Mouse (Mus musculus): ENCODE results near the gene Spdef.

Spdef gene

DNA sequence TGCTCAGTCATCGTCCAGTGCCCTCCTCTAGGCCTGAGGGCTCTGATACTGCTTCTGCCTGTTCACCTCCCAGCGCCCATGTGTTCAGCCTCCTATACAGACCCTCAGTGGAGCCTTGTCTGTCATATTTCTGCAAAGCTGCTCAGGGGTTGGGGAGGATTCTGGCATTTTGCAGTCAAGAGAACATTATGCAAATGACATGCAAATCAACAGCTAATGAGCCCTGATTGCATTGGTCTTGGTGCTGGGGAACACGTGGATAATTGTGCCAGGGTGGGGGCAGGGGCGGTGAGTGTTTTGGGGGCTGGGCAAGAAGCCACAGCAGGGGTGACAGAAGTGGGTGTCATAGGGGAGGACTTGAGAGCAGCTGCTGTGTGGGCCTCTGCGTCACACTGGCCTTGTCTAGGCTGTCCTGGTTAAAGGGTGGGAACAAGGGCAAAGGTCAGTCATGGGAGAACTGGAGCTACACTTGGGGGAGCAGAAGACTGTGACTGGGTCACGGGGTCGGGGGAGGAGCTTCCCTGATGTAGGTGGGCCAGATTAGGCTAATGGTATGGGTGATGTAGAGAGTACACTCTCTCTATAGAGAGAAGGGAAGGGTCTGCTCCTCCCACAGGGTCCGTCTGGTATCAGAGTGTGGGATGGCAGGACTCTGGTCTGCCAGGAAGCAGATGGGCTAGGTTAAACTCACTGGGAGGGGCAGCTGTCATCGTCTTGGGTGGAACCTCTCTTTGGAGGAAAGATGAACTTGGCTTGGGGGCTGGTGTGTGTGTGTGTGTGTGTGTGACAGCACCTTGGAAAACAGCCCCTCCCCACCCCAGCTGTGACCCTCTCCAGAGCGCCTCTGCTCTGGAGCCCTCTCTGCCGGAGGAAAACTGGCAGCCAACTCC lies 49.6 kb downstream of the Spdef start:
- DNase-seq (ENCODE audit: low spot score in 2 of 2), result no peak

DNA sequence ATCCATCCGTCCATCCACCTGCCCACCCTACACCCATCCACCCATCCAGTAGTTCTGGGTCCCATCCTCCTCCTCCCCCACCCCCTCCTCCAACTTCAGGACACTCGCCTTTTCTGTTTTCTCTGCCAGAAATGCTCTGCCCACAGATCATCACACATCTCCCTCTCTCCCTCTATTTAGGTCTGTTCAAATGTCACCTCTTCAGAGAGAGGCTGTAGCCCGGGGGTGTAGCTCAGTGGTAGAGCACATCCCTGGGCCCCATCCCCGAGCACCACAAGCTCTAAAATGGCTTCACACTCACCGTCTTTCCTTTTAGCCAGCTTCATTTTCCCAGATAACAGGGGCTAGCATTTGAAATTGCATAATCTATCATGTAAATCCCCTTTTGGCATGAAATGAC lies 51.0 kb downstream of the Spdef start:
- DNase-seq (ENCODE audit: low spot score in 2 of 2), result no peak

DNA sequence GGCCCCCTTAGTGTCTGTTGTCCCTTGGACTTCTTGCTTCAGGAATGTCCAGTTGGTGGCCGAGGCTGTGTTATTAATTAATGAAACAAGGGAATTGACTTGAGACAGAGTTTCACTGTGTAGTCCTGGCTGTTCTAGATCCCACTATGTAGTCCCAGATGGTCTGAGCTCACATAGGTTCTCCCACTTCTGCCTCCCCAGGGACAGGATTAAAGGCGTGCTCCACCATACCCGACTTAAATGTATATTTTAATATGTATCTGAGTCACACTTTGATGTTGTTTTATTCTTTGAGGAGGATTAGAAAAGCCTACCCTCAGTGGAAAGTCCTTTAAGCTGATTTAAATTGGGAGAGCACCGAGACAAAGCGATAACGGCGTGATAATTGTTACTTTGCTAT lies 52.5 kb downstream of the Spdef start:
- DNase-seq (ENCODE audit: low spot score in 2 of 2), result no peak

DNA sequence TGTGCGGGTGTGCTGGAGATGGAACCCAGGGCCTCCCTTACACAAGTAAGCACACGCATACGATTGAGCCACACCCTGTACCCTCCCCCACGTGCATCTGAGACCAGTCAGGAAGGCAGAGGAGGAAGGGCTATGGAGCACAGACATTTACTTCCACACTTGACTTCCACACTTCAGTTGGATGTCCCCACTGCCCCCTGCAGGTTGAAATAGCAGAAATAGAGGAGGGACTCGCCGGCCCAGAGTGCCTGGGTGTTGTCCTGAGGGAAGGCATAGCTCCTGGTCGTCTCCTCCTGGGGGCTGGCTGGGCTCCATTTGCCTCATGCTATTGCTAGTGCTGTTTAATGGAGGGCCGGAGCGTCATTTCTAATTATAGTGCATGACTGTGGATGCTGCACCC lies 53.3 kb downstream of the Spdef start:
- DNase-seq (ENCODE audit: low spot score in 2 of 2), result no peak

DNA sequence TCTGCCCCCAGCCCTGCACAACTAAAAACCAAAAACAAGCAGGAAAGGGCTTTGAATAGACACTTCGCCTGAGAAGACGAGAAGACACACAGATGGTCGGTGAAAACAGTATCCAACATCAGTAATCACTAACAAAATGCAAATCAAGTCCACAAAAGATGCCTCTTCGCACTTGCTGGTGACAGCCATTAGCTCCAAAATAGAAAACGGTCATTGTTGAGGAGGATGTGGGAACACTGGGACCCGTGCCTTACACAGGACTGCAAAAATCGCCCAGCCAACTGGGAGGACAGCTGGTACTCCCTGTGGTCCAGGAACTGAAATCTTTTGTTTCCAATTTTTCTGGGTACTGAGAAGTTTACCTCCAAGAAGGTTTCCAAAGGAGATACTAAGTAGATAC lies 54.8 kb downstream of the Spdef start:
- DNase-seq (ENCODE audit: low spot score in 2 of 2), result no peak

DNA sequence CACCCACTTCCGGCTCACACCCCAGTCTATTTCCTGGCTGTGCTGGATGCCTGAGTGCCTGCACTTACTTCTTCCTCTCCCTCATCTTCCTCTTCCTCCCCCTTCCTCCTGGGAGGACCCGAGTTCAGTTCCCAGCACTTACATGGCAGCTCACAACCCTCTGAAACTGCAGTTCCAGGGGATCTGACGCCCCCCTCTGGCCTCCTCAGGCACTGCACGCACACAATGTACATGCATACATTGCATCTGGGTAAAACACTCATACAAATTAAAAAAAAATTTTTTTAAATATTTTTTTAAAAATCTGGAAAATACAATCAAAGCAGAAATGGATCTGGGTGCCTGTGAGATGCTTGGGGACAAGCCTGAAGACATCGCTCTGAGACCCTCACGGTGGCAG lies 57.0 kb downstream of the Spdef start:
- no peak for DNase-seq (ENCODE audit: low spot score in 2 of 2)
